Mouse (Mus musculus) kidney, adult 2 months (tissue): ENCODE measurements around the gene Aig1.

Experiments used
- CTCF ChIP-seq: fragments of 200-500 bp; conservative IDR thresholded peaks from 2 replicates; pipeline ENCODE4 v1.5.1; 2011; ENCODE audit warnings: low read depth, mild to moderate bottlenecking, control low read depth, low read length, moderate library complexity, mixed read lengths; ENCODE audit not compliant: insufficient read depth, insufficient read length
- POLR2A ChIP-seq: fragments of 200-500 bp; IDR thresholded peaks from one replicate; pipeline ENCODE4 v1.6.1; 2011; ENCODE audit warnings: low read depth, low read length, control low read depth

GRCm38 (mm10) chr10:13725276-13725675 is 143.5 kb downstream of the Aig1 start:
- TF ChIP-seq CTCF (no peak), POLR2A (no peak)
